Mouse (Mus musculus): ENCODE results near the gene Otub1. TPM values are rescaled to one million over a fixed set of nuclear protein-coding genes. Genes with fewer than 3 reads are reported as not detected.

Otub1 gene
- total and polyA plus RNA-seq, 3 experiments = 102 to 139 (median 119) TPM

DNA sequence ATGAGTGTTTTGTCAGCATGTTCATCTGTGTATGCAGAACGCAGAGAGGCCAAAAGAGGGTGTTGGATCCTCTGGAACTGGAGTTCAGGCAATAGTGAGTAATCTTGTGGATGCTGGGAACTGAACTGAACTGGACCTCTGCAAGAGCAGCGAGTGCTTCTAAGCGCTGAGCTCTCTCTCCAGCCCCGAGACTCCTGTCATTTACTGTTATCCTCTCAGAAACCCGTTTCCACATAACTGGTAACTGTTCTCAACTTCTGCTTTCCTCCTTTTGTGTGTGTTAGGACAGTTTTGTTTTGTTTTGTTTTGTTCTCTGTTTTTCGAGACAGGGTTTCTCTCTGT, 11.8 kb upstream of the Otub1 start:
- dilution Hi-C loops (cut with MboI; ENCODE audit: extremely low pct_ligation_motif_present, extremely low pct_unique_long_range_greater_than_20kb, low sequenced_read_pairs) = no loop called here
- Histone ChIP-seq H3K27ac (ENCODE audit: insufficient read depth, low read depth) (no peak overlapping the region), H3K79me2 (replicated peaks; ENCODE audit: control insufficient read depth, extremely low read depth, insufficient read depth, poor library complexity, severe bottlenecking) (peaks cover 36% of the 10 kb centered on the region), H3K27me3 (replicated peaks) (no peaks in the 10 kb centered on the region), H3K36me3 (replicated peaks in 1 of 2; ENCODE audit: control insufficient read depth in 1 of 2, insufficient read depth in 1 of 2, low read length in 1 of 2) (peaks cover 21 to 36% of the 10 kb centered on the region in 2 experiments), H3K9me3 (replicated peaks; ENCODE audit: low read length) (no peaks in the 10 kb centered on the region), H3K4me2 (ENCODE audit: insufficient read depth, low read depth, poor library complexity, severe bottlenecking) (peak overlapping the region; percentile 74), H3K4me3 (replicated peaks in 1 of 3; ENCODE audit: low read depth in 2 of 3, low read length in 2 of 3, poor library complexity in 1 of 3) (peak overlapping the region; percentile 46 to 81 (median 58)), H3K9ac (ENCODE audit: insufficient read depth, low read depth) (no peak overlapping the region), H3K4me1 (ENCODE audit: control insufficient read depth in 1 of 2, insufficient read depth in 2 of 2) (peaks cover 8 to 37% of the 10 kb centered on the region in 2 experiments; a peak in 3 of 4 replicates)
- in situ Hi-C loops (cut with MboI; ENCODE audit: low pct_ligation_motif_present, low pct_unique_long_range_greater_than_20kb, low sequenced_read_pairs) = no loop called here
- DNase-seq (ENCODE audit: extremely low read depth) = no peak
- TF ChIP-seq MAFK (IDR thresholded peaks at IDR 0.05; ENCODE audit: insufficient replicate concordance, low read length) (no peak), SIN3A (IDR thresholded peaks at IDR 0.05; ENCODE audit: low read length) (no peak), JUN (IDR thresholded peaks at IDR 0.05; ENCODE audit: insufficient read depth, low read depth, low read length) (no peak), POLR2AphosphoS2 (IDR thresholded peaks at IDR 0.05; ENCODE audit: low read depth, low read length) (no peak), BHLHE40 (IDR thresholded peaks at IDR 0.05; ENCODE audit: low read depth, low read length) (no peak), USF1 (IDR thresholded peaks at IDR 0.05; ENCODE audit: low read depth, low read length) (no peak), ZKSCAN1 (IDR thresholded peaks at IDR 0.05; ENCODE audit: borderline replicate concordance, low read depth, low read length) (no peak), ZC3H11A (IDR thresholded peaks at IDR 0.05; ENCODE audit: low read depth, low read length) (no peak), ETS1 (conservative IDR thresholded peaks at IDR 0.05; ENCODE audit: low read depth, low read length) (no peak)

DNA sequence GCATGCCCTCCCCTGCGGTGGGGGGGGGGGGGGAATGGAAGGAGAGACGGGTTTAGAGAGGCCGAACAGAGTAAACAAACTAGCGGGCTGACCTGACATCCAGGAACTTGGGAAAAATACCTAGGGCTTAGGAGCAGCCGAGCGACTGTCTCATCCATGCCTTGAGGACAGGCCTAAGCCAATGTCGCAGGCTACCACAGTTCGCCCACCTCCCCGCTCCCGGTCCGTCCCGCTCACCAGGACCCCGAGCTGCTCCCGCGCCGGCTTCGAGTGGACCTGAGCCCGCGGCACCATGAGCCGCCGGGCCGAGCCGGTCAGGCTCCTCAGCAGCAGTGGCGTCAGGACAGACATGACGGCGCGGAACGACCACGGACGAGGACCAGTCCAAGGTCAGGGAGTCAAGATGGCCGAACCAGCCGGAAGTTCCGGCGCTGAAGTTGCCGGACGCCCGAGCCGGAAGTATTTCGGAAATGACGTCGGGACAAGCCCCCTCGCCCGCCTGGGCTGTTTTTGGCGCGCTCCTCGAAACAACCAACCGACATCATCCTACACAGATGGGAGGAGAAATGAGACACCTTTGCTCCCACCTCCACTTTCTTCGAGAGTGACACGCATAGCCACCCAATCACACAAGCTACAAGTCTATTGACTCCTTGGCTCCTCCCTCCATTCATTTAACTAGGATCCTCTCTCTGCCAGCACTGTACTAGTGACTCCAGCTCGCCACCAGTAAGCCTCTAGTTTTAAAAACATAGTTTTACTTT, 11.2 kb upstream of the Otub1 start, which contains the start of gene Cox8a:
Cox8a (minus strand) TSS at position 455 of the 764 bp plus-strand sequence.
- Histone ChIP-seq H3K9me3 (replicated peaks; ENCODE audit: low read length) (no peaks in the 10 kb centered on the region), H3K9ac (ENCODE audit: insufficient read depth, low read depth) (peak within 1 kb of the TSS; percentile 94), H3K27me3 (replicated peaks) (no peaks in the 10 kb centered on the region), H3K36me3 (replicated peaks in 1 of 2; ENCODE audit: control insufficient read depth in 1 of 2, insufficient read depth in 1 of 2, low read length in 1 of 2) (peaks cover 21 to 37% of the 10 kb centered on the region in 2 experiments), H3K4me1 (ENCODE audit: control insufficient read depth in 1 of 2, insufficient read depth in 2 of 2) (peaks cover 8 to 37% of the 10 kb centered on the region in 2 experiments; a peak in 3 of 4 replicates), H3K4me3 (replicated peaks in 1 of 3; ENCODE audit: low read depth in 2 of 3, low read length in 2 of 3, poor library complexity in 1 of 3) (peak within 1 kb of the TSS; percentile 81 to 99 (median 91)), H3K27ac (ENCODE audit: insufficient read depth, low read depth) (peak within 1 kb of the TSS; percentile 59), H3K4me2 (ENCODE audit: insufficient read depth, low read depth, poor library complexity, severe bottlenecking) (peak within 1 kb of the TSS; percentile 92), H3K79me2 (replicated peaks; ENCODE audit: control insufficient read depth, extremely low read depth, insufficient read depth, poor library complexity, severe bottlenecking) (peaks cover 38% of the 10 kb centered on the region)
- in situ Hi-C loops (cut with MboI; ENCODE audit: low pct_ligation_motif_present, low pct_unique_long_range_greater_than_20kb, low sequenced_read_pairs) (no loop called here), dilution Hi-C loops (cut with MboI; ENCODE audit: extremely low pct_ligation_motif_present, extremely low pct_unique_long_range_greater_than_20kb, low sequenced_read_pairs) (no loop called here)
- TF ChIP-seq TCF12 (IDR thresholded peaks at IDR 0.05; ENCODE audit: low read depth, low read length) (peak; percentile 24; the same call in 1 of the 2 replicates), ZC3H11A (IDR thresholded peaks at IDR 0.05; ENCODE audit: low read depth, low read length) (no peak), MAZ (IDR thresholded peaks at IDR 0.05; ENCODE audit: low read depth, low read length) (peak; percentile 59; the same call in 1 of the 2 replicates), MXI1 (IDR thresholded peaks at IDR 0.05; ENCODE audit: low read depth, low read length) (peak; percentile 77), SMC3 (IDR thresholded peaks at IDR 0.05; ENCODE audit: low read depth, low read length) (no peak), SIN3A (IDR thresholded peaks at IDR 0.05; ENCODE audit: low read length) (peak; percentile 97), POLR2A (IDR thresholded peaks at IDR 0.05; ENCODE audit: low read depth, low read length) (peak; percentile 89), GABPA (IDR thresholded peaks at IDR 0.05; ENCODE audit: insufficient replicate concordance, low read depth, low read length) (no peak), JUN (IDR thresholded peaks at IDR 0.05; ENCODE audit: insufficient read depth, low read depth, low read length) (no peak), BHLHE40 (IDR thresholded peaks at IDR 0.05; ENCODE audit: low read depth, low read length) (no peak), PAX5 (IDR thresholded peaks at IDR 0.05; ENCODE audit: low read length) (no peak), HCFC1 (IDR thresholded peaks at IDR 0.05; ENCODE audit: low read depth, low read length) (peak; percentile 88), E2F4 (IDR thresholded peaks at IDR 0.05; ENCODE audit: insufficient replicate concordance, low read depth, low read length) (peak; percentile 99), CHD2 (IDR thresholded peaks at IDR 0.05; ENCODE audit: low read length) (0 out of 2 replicates have a peak, but pooled peaks have one; percentile 30), NELFE (IDR thresholded peaks at IDR 0.05; ENCODE audit: low read depth, low read length) (peak; percentile 39; the same call in 1 of the 2 replicates), NRF1 (IDR thresholded peaks at IDR 0.05; ENCODE audit: low read depth, low read length) (peak; percentile 54), ELF1 (IDR thresholded peaks at IDR 0.05; ENCODE audit: low read depth, low read length) (peak; percentile 99), IRF4 (IDR thresholded peaks at IDR 0.05; ENCODE audit: low read depth, low read length) (peak; percentile 17; the same call in 1 of the 2 replicates), MEF2A (IDR thresholded peaks at IDR 0.05; ENCODE audit: borderline replicate concordance, low read depth, low read length) (no peak; the same call in 1 of the 2 replicates), USF2 (conservative IDR thresholded peaks at IDR 0.05; ENCODE audit: low read depth, low read length) (no peak), POLR2AphosphoS2 (IDR thresholded peaks at IDR 0.05; ENCODE audit: low read depth, low read length) (peak; percentile 58; the same call in 1 of the 2 replicates), KAT2A (IDR thresholded peaks at IDR 0.05; ENCODE audit: insufficient replicate concordance, low read length) (0 out of 2 replicates have a peak, but pooled peaks have one; percentile 66), TBP (conservative IDR thresholded peaks at IDR 0.05; ENCODE audit: low read depth, low read length) (peak; percentile 88), ZKSCAN1 (IDR thresholded peaks at IDR 0.05; ENCODE audit: borderline replicate concordance, low read depth, low read length) (no peak)
- DNase-seq (ENCODE audit: extremely low read depth) = peak; percentile 98

All from CH12.LX (cell line).